Mouse (Mus musculus): Measurements from ENCODE around the gene Morn5. TPM values are rescaled to one million over a fixed set of nuclear protein-coding genes. Genes with fewer than 3 reads are reported as not detected.

Gene Morn5
- polyA plus RNA-seq, 1 experiment from 2014 or later, result 3.4 TPM

GRCm38 (mm10) chr2:36081446-36081845 lies 32.2 kb downstream of the Morn5 start:
- H3K4me1 ChIP-seq (ENCODE audit: control insufficient read depth, insufficient read depth, low read length), result peaks cover 4% of the 10 kb centered on the region; the same call in 1 of the 2 replicates
- ATAC-seq (no peak), DNase-seq (ENCODE audit: low spot score) (no peak)
- H3K9ac ChIP-seq (ENCODE audit: low read length), result no peak overlapping the region
- H3K9me3 ChIP-seq (replicated peaks; ENCODE audit: control insufficient read depth, low read length), result no peaks in the 10 kb centered on the region
- no peaks in the 10 kb centered on the region for H3K27me3 ChIP-seq (replicated peaks; ENCODE audit: control insufficient read depth, insufficient read depth, low read length)
- H3K36me3 ChIP-seq (ENCODE audit: control insufficient read depth, insufficient read depth, low read length), result no peaks in the 10 kb centered on the region
- WGBS, result 42% methylated on average over 8 of the region's 9 CpGs
- no peak overlapping the region for H3K27ac ChIP-seq (ENCODE audit: low read depth, low read length)
- no peak overlapping the region for H3K4me2 ChIP-seq (ENCODE audit: low read length)
- H3K4me3 ChIP-seq (ENCODE audit: low read depth, low read length), result no peak overlapping the region

DNA sequence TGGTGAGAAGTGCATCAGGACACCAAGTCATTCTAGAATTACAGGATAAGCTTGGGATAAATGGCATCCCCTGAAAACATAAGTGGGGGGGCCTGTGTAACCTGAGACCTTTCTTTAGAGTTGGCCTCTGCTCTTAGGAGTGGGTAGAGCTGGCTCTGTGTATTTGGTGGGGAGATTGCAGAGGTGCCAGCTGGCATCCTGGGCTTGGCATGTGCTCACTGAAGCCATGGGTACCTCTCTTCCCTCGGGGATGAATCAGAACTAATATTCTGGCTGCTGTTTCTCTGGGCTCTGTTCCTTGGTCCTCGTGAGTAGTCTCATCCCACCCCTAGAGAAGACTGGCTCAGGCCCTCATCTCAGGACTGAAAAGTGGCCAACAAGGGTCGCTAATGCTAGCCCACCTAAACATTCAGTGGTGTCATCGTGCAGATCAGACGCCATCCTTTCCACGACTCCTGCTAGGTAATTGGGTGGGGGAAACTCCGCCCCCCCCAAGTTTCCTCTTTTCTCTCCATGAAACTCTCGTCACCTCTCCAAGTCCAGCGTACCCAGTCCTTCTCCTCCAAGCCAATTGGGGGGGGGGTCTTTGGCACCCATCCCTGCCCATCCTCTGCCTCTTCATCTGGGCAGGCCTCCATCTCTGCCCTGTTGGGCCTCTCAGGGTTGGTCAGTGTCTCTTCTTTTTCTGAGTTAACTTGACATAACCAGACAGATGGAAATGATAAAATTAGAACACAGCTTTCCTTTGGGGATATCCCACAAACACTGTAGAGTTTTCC lies 33.7 kb downstream of the Morn5 start:
- Histone ChIP-seq H3K27ac (ENCODE audit: low read depth, low read length) (no peak overlapping the region), H3K36me3 (ENCODE audit: control insufficient read depth, insufficient read depth, low read length) (no peaks in the 10 kb centered on the region), H3K4me2 (ENCODE audit: low read length) (no peak overlapping the region), H3K4me1 (ENCODE audit: control insufficient read depth, insufficient read depth, low read length) (no peaks in the 10 kb centered on the region), H3K9me3 (replicated peaks; ENCODE audit: control insufficient read depth, low read length) (no peaks in the 10 kb centered on the region), H3K4me3 (ENCODE audit: low read depth, low read length) (no peak overlapping the region), H3K27me3 (replicated peaks; ENCODE audit: control insufficient read depth, insufficient read depth, low read length) (no peaks in the 10 kb centered on the region), H3K9ac (ENCODE audit: low read length) (no peak overlapping the region)
- 67% methylated on average over 9 of the region's 9 CpGs for WGBS
- ATAC-seq (no peak), DNase-seq (ENCODE audit: low spot score) (peak; percentile 34)

GRCm38 (mm10) chr2:36085041-36085440 lies 35.8 kb downstream of the Morn5 start:
- H3K9me3 ChIP-seq (replicated peaks; ENCODE audit: control insufficient read depth, low read length), result no peaks in the 10 kb centered on the region
- ATAC-seq (no peak), DNase-seq (ENCODE audit: low spot score) (no peak)
- H3K4me3 ChIP-seq (ENCODE audit: low read depth, low read length), result no peak overlapping the region
- H3K4me2 ChIP-seq (ENCODE audit: low read length), result no peak overlapping the region
- H3K36me3 ChIP-seq (ENCODE audit: control insufficient read depth, insufficient read depth, low read length), result no peaks in the 10 kb centered on the region
- H3K9ac ChIP-seq (ENCODE audit: low read length), result no peak overlapping the region
- H3K4me1 ChIP-seq (ENCODE audit: control insufficient read depth, insufficient read depth, low read length), result no peaks in the 10 kb centered on the region
- H3K27me3 ChIP-seq (replicated peaks; ENCODE audit: control insufficient read depth, insufficient read depth, low read length), result peaks cover 16% of the 10 kb centered on the region
- no peak overlapping the region for H3K27ac ChIP-seq (ENCODE audit: low read depth, low read length)
- 72% methylated on average over 1 of the region's 1 CpGs for WGBS

GRCm38 (mm10) chr2:36089190-36089589 lies 39.9 kb downstream of the Morn5 start:
- 11% methylated on average over 3 of the region's 3 CpGs for WGBS
- Histone ChIP-seq H3K4me1 (ENCODE audit: control insufficient read depth, insufficient read depth, low read length) (peaks cover 7% of the 10 kb centered on the region), H3K36me3 (ENCODE audit: control insufficient read depth, insufficient read depth, low read length) (no peaks in the 10 kb centered on the region), H3K4me3 (ENCODE audit: low read depth, low read length) (no peak overlapping the region), H3K9ac (ENCODE audit: low read length) (no peak overlapping the region), H3K27me3 (replicated peaks; ENCODE audit: control insufficient read depth, insufficient read depth, low read length) (peaks cover 56% of the 10 kb centered on the region), H3K27ac (ENCODE audit: low read depth, low read length) (no peak overlapping the region), H3K9me3 (replicated peaks; ENCODE audit: control insufficient read depth, low read length) (no peaks in the 10 kb centered on the region), H3K4me2 (ENCODE audit: low read length) (0 out of 2 replicates have a peak overlapping the region, but pooled peaks have one; percentile 4)
- DNase-seq (ENCODE audit: low spot score) (no peak), ATAC-seq (no peak)

GRCm38 (mm10) chr2:36090853-36091741 lies 41.8 kb downstream of the Morn5 start:
- ATAC-seq, result peak; percentile 67
- peak overlapping the region; percentile 59 for H3K4me2 ChIP-seq (ENCODE audit: low read length)
- no peaks in the 10 kb centered on the region for H3K36me3 ChIP-seq (ENCODE audit: control insufficient read depth, insufficient read depth, low read length)
- 2% methylated on average over 69 of the region's 70 CpGs for WGBS
- DNase-seq (ENCODE audit: low spot score), result peak; percentile 72
- H3K9ac ChIP-seq (ENCODE audit: low read length), result peak overlapping the region; percentile 37; the same call in 1 of the 2 replicates
- H3K4me1 ChIP-seq (ENCODE audit: control insufficient read depth, insufficient read depth, low read length), result peaks cover 7% of the 10 kb centered on the region
- peak overlapping the region; percentile 27 for H3K4me3 ChIP-seq (ENCODE audit: low read depth, low read length)
- peaks cover 71% of the 10 kb centered on the region for H3K27me3 ChIP-seq (replicated peaks; ENCODE audit: control insufficient read depth, insufficient read depth, low read length)
- no peaks in the 10 kb centered on the region for H3K9me3 ChIP-seq (replicated peaks; ENCODE audit: control insufficient read depth, low read length)
- H3K27ac ChIP-seq (ENCODE audit: low read depth, low read length), result no peak overlapping the region

DNA sequence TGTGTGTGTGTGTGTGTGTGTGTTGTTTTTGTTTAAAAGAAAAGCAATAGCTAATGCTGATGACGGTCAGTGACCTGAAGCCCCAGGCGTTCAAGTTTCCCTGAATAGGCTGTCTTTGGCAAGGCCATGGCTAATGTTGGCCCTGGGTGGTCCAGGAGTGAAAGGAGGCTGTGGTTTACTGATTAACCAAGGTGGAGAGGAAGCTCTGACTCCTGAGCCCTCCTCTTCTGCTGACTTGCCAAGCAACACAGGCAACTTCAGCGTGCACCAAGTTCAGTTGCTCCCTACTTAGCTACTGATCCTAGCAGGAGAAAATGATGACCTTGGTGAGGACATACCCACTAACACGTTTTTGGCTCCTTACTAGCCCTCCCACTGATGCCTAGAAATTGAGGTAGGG lies 43.5 kb downstream of the Morn5 start:
- H3K4me1 ChIP-seq (ENCODE audit: control insufficient read depth, insufficient read depth, low read length), result peaks cover 7% of the 10 kb centered on the region
- ATAC-seq (no peak), DNase-seq (ENCODE audit: low spot score) (no peak)
- H3K9me3 ChIP-seq (replicated peaks; ENCODE audit: control insufficient read depth, low read length), result no peaks in the 10 kb centered on the region
- H3K27me3 ChIP-seq (replicated peaks; ENCODE audit: control insufficient read depth, insufficient read depth, low read length), result peaks cover 86% of the 10 kb centered on the region
- H3K36me3 ChIP-seq (ENCODE audit: control insufficient read depth, insufficient read depth, low read length), result no peaks in the 10 kb centered on the region
- WGBS, result 0% methylated on average over 4 of the region's 4 CpGs
- no peak overlapping the region; the same call in 1 of the 2 replicates for H3K4me2 ChIP-seq (ENCODE audit: low read length)
- no peak overlapping the region for H3K27ac ChIP-seq (ENCODE audit: low read depth, low read length)
- no peak overlapping the region for H3K9ac ChIP-seq (ENCODE audit: low read length)
- H3K4me3 ChIP-seq (ENCODE audit: low read depth, low read length), result no peak overlapping the region

DNA sequence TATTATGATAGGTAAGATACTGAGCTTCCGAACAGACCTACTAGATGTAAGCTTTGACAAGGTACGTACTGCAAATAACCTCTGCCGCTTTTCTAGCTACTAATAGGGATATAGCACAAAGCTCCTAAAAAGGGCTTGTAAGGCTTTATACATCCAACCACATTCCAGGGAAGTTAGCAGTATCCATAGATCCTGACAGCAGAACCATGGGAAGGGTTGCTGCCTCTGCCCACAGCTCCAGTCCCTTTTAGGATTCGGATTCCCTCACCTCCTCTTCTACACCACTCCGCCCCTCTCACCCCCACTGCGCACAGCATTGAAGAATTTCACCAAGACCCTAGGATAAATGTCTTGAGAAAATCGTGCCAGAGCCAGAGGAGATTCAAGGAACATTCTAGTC lies 44.0 kb downstream of the Morn5 start:
- DNase-seq (ENCODE audit: low spot score), result no peak
- no peaks in the 10 kb centered on the region for H3K36me3 ChIP-seq (ENCODE audit: control insufficient read depth, insufficient read depth, low read length)
- peak overlapping the region; percentile 31; the same call in 1 of the 2 replicates for H3K4me2 ChIP-seq (ENCODE audit: low read length)
- H3K4me3 ChIP-seq (ENCODE audit: low read depth, low read length), result no peak overlapping the region
- WGBS, result 12% methylated on average over 7 of the region's 7 CpGs
- peaks cover 92% of the 10 kb centered on the region for H3K27me3 ChIP-seq (replicated peaks; ENCODE audit: control insufficient read depth, insufficient read depth, low read length)
- H3K27ac ChIP-seq (ENCODE audit: low read depth, low read length), result no peak overlapping the region
- H3K9ac ChIP-seq (ENCODE audit: low read length), result no peak overlapping the region
- no peaks in the 10 kb centered on the region for H3K9me3 ChIP-seq (replicated peaks; ENCODE audit: control insufficient read depth, low read length)
- peaks cover 7% of the 10 kb centered on the region for H3K4me1 ChIP-seq (ENCODE audit: control insufficient read depth, insufficient read depth, low read length)
- no peak for ATAC-seq

DNA sequence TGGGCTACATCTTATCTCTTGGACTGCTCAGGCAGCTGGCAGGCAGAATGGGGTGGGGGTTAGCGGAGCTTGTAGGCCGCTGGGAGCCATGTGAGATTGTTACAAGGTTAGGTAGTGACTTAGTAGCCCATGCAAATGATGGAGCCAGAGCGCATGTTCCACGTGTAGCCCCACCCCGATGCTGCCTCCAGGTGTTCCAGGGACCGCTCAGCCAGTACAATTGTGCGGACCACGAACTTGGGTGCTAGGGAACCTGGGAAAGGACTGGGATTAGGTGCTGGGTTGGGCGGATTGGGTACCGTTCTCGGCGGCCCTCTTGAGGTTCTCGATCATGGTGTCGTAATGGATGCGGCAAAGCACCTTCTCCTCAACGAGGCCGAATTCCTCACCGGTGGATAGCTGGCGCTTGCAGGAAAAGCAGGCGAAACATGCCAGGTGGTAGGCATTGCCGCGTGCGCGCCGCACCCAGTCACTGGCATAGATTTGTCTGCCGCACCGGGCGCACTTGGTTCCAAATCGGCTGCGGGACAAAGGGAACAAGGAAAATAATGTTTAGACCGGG lies 44.7 kb downstream of the Morn5 start:
- Histone ChIP-seq H3K27ac (ENCODE audit: low read depth, low read length) (no peak overlapping the region), H3K27me3 (replicated peaks; ENCODE audit: control insufficient read depth, insufficient read depth, low read length) (peaks cover 92% of the 10 kb centered on the region), H3K4me1 (ENCODE audit: control insufficient read depth, insufficient read depth, low read length) (peaks cover 7% of the 10 kb centered on the region), H3K9me3 (replicated peaks; ENCODE audit: control insufficient read depth, low read length) (no peaks in the 10 kb centered on the region), H3K4me2 (ENCODE audit: low read length) (peak overlapping the region; percentile 31), H3K9ac (ENCODE audit: low read length) (peak overlapping the region; percentile 13; the same call in 1 of the 2 replicates), H3K4me3 (ENCODE audit: low read depth, low read length) (0 out of 2 replicates have a peak overlapping the region, but pooled peaks have one; percentile 6), H3K36me3 (ENCODE audit: control insufficient read depth, insufficient read depth, low read length) (no peaks in the 10 kb centered on the region)
- DNase-seq (ENCODE audit: low spot score) (no peak), ATAC-seq (no peak)
- WGBS, result 3% methylated on average over 31 of the region's 31 CpGs

Measured in forebrain, embryonic 14.5 days (tissue).